Mouse (Mus musculus) ES-E14 (cell line): Measurements from ENCODE around the gene Dst.

Source experiments
- CHD2 ChIP-seq: IDR thresholded peaks from 2 replicates; pipeline ENCODE4 v1.6.1; 2014; ENCODE audit warnings: mild to moderate bottlenecking, low read depth, low read length, inconsistent platforms
- HCFC1 ChIP-seq: IDR thresholded peaks from 2 replicates; pipeline ENCODE4 v1.6.1; 2012; ENCODE audit warnings: low read length, inconsistent platforms, borderline replicate concordance; ENCODE audit not compliant: insufficient read depth
- MAFK ChIP-seq: IDR thresholded peaks from 2 replicates; pipeline ENCODE4 v1.6.1; 2014; ENCODE audit warnings: mild to moderate bottlenecking, low read depth, low read length, inconsistent platforms; ENCODE audit not compliant: insufficient read depth
- ZC3H11A ChIP-seq: IDR thresholded peaks from 2 replicates; pipeline ENCODE4 v1.6.1; 2012; ENCODE audit warnings: low read depth, mild to moderate bottlenecking, inconsistent platforms, low read length, borderline replicate concordance
- ZNF384 ChIP-seq: IDR thresholded peaks from 2 replicates; pipeline ENCODE4 v1.6.1; 2012; ENCODE audit warnings: low read depth, low read length, inconsistent platforms

DNA sequence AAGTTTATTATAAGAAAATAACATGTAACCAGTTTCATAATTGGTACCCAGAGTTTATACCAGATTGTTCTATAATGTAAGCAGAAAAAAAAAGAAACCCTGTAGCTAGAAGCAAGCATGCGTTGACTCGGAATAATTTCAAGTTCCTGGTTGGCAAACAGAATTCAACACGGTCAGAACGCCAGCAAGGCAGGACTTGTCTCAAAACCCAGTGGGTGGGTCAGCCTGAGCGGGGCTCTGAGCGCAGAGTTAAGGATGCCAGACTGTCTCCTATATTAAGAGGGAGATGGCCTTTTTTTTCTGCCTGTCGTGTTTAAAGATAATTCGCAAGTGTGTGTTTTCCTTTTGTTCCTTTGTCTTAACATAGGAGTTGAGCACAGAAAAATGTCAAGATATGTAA is 369.2 kb downstream of the Dst start:
- TF ChIP-seq HCFC1 (no peak), CHD2 (no peak), ZC3H11A (no peak), ZNF384 (no peak), MAFK (no peak)
